Mouse (Mus musculus): Measurements from ENCODE around the gene Cer1.

- TF ChIP-seq CTCF (IDR thresholded peaks at IDR 0.05; ENCODE audit: low read depth): no peak
- TF ChIP-seq EP300 (IDR thresholded peaks at IDR 0.05; ENCODE audit: low read depth): no peak
These were observed 31.7 kb upstream of the Cer1 start for GRCm38 (mm10) chr4:82916678-82917050.
